Mouse (Mus musculus) myocyte (in vitro differentiated cells): ENCODE measurements around the gene Ntng1.

ENCODE experiments used
- CEBPB ChIP-seq: IDR thresholded peaks from 2 replicates; pipeline ENCODE4 v1.6.1; 2011; ENCODE audit warnings: mild to moderate bottlenecking, moderate library complexity; ENCODE audit not compliant: poor library complexity, insufficient read depth, severe bottlenecking
- E2F4 ChIP-seq: IDR thresholded peaks from one replicate; pipeline ENCODE4 v1.6.1; 2011; ENCODE audit warnings: mild to moderate bottlenecking, control low read depth, moderate library complexity; ENCODE audit not compliant: insufficient read depth
- MAX ChIP-seq: IDR thresholded peaks from one replicate; pipeline ENCODE4 v1.6.1; 2011; ENCODE audit warnings: low read depth, mild to moderate bottlenecking, control low read depth
- MYOD1 ChIP-seq, 3 experiments: IDR thresholded peaks; one replicate each; pipeline ENCODE4 v1.6.1; 2011; ENCODE audit warnings: control low read depth in 2 of 3, low read depth in 2 of 3, mild to moderate bottlenecking in 2 of 3, moderate library complexity in 1 of 3; ENCODE audit not compliant: insufficient read length in 2 of 3, control insufficient read depth in 1 of 3
- MYOG ChIP-seq, 3 experiments: IDR thresholded peaks; one replicate each; pipeline ENCODE4 v1.6.1; 2011; ENCODE audit warnings: control low read depth in 2 of 3, low read depth in 2 of 3, mild to moderate bottlenecking in 2 of 3; ENCODE audit not compliant: insufficient read length in 2 of 3, control insufficient read depth in 1 of 3, insufficient read depth in 1 of 3
- POLR2A ChIP-seq: IDR thresholded peaks from one replicate; pipeline ENCODE4 v1.6.1; 2011; ENCODE audit warnings: low read depth, mild to moderate bottlenecking, control low read depth, moderate library complexity; ENCODE audit not compliant: insufficient read length
- POLR2AphosphoS2 ChIP-seq: IDR thresholded peaks from one replicate; pipeline ENCODE4 v1.6.1; 2011; ENCODE audit warnings: low read depth, control low read depth; ENCODE audit not compliant: insufficient read length
- REST ChIP-seq: IDR thresholded peaks from one replicate; pipeline ENCODE4 v1.6.1; 2011; ENCODE audit warnings: mild to moderate bottlenecking, control low read depth, moderate library complexity; ENCODE audit not compliant: insufficient read depth, insufficient read length
- SRF ChIP-seq: IDR thresholded peaks from one replicate; pipeline ENCODE4 v1.6.1; 2011; ENCODE audit warnings: low read depth; ENCODE audit not compliant: control insufficient read depth, insufficient read length
- TCF12 ChIP-seq: IDR thresholded peaks from one replicate; pipeline ENCODE4 v1.6.1; 2011; ENCODE audit warnings: mild to moderate bottlenecking, control low read depth; ENCODE audit not compliant: poor library complexity, insufficient read depth, severe bottlenecking
- TCF3 ChIP-seq: IDR thresholded peaks from one replicate; pipeline ENCODE4 v1.6.1; 2011; ENCODE audit warnings: low read depth, control low read depth; ENCODE audit not compliant: insufficient read length
- USF1 ChIP-seq: IDR thresholded peaks from one replicate; pipeline ENCODE4 v1.6.1; 2011; ENCODE audit warnings: low read depth, mild to moderate bottlenecking, control low read depth, moderate library complexity

DNA sequence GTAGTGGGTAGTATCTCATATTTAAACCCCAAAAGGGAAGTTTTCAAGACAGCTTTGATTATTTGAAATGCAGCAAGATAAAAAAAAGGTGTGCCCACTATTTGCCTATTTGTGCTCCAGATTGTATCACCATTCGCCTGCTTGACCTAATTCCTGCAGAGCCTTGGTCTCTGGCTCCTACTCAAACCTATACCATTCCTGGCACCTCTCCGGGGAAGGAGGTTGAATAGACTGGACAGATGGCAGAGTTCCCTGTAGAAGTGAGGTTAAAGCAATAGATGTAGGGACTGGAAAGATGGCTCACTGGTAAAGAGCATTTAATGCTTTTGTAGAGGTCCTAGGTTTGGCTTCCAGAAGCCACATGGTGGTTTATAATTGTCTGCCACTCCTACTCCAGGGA, 378.2 kb downstream of the Ntng1 start:
- TF ChIP-seq POLR2A (no peak), USF1 (no peak), MAX (no peak), CEBPB (no peak), POLR2AphosphoS2 (no peak), MYOD1 (IDR thresholded peaks at IDR 0.05; ENCODE audit: control insufficient read depth in 1 of 3, insufficient read length in 2 of 3, low read depth in 2 of 3) (no peak), TCF12 (no peak), E2F4 (no peak), TCF3 (no peak), REST (no peak), MYOG (IDR thresholded peaks at IDR 0.05; ENCODE audit: control insufficient read depth in 1 of 3, insufficient read depth in 1 of 3, insufficient read length in 2 of 3, low read depth in 2 of 3) (no peak), SRF (no peak)
